Mouse (Mus musculus) embryonic fibroblast, embryonic 13.5 days (primary cell): ENCODE measurements at regions not wholly inside any gene's neighbourhood (a gene's known extent, or its start where the extent isn't known, plus 50 kb on each side); places are given as distances from the start of the nearest gene placed in this dataset.
A peak's percentile ranks its signal among the peaks of the same experiment; 100 is the strongest.

Source experiments
- H3K27ac ChIP-seq: 2 replicates; pipeline ENCODE4 v1.5.1; 2012; ENCODE audit warnings: low read length, control low read depth, inconsistent platforms; ENCODE audit not compliant: insufficient read depth
- H3K4me1 ChIP-seq: 2 replicates; pipeline ENCODE4 v1.6.1; 2011; ENCODE audit warnings: low read length; ENCODE audit not compliant: control insufficient read depth, insufficient read depth
- H3K4me3 ChIP-seq: 2 replicates; pipeline ENCODE4 v1.5.1; 2011; ENCODE audit warnings: mild to moderate bottlenecking, control low read depth, low read length; ENCODE audit not compliant: insufficient read depth
- CTCF ChIP-seq: IDR thresholded peaks from 2 replicates; pipeline ENCODE4 v1.5.1; 2011; ENCODE audit warnings: mild to moderate bottlenecking, control low read depth, low read length, moderate library complexity, borderline replicate concordance; ENCODE audit not compliant: insufficient read depth
- POLR2A ChIP-seq: IDR thresholded peaks from 2 replicates; pipeline ENCODE4 v1.6.1; 2011; ENCODE audit warnings: low read depth, mild to moderate bottlenecking, control low read depth, low read length, moderate library complexity

- no peak for TF ChIP-seq POLR2A
- no peak for TF ChIP-seq CTCF
- H3K4me1 ChIP-seq: no peaks in the 10 kb centered on the region
- no peak overlapping the region for H3K4me3 ChIP-seq
- no peak overlapping the region for H3K27ac ChIP-seq
Observed at GRCm38 (mm10) chr14:25345995-25346394, 113.0 kb upstream of the Zmiz1 start.

GRCm38 (mm10) chr14:25346813-25347610 lies 112.0 kb upstream of the Zmiz1 start:
- no peak overlapping the region for H3K27ac ChIP-seq
- TF ChIP-seq POLR2A (no peak), CTCF (no peak)
- H3K4me3 ChIP-seq: no peak overlapping the region
- no peaks in the 10 kb centered on the region for H3K4me1 ChIP-seq

GRCm38 (mm10) chr14:25350282-25350964 lies 108.6 kb upstream of the Zmiz1 start:
- H3K4me1 ChIP-seq: no peaks in the 10 kb centered on the region
- no peak overlapping the region for H3K27ac ChIP-seq
- TF ChIP-seq POLR2A (no peak), CTCF (no peak)
- H3K4me3 ChIP-seq: no peak overlapping the region

- Histone ChIP-seq H3K4me3 (no peak overlapping the region), H3K4me1 (no peaks in the 10 kb centered on the region), H3K27ac (no peak overlapping the region)
- TF ChIP-seq POLR2A (no peak), CTCF (no peak)
Observed at GRCm38 (mm10) chr14:25353804-25354203, 105.2 kb upstream of the Zmiz1 start.

- TF ChIP-seq CTCF (no peak), POLR2A (no peak)
- no peak overlapping the region for H3K27ac ChIP-seq
Observed at GRCm38 (mm10) chr14:25354288-25354850, 104.6 kb upstream of the Zmiz1 start.

GRCm38 (mm10) chr14:25357805-25358204 lies 101.2 kb upstream of the Zmiz1 start:
- Histone ChIP-seq H3K27ac (no peak overlapping the region), H3K4me1 (no peaks in the 10 kb centered on the region), H3K4me3 (no peak overlapping the region)
- TF ChIP-seq CTCF (no peak), POLR2A (no peak)

More at GRCm38 (mm10) chr14:25354288-25354850, 104.6 kb upstream of the Zmiz1 start:
- H3K4me3 ChIP-seq: no peak overlapping the region
- no peaks in the 10 kb centered on the region for H3K4me1 ChIP-seq

GRCm38 (mm10) chr14:25359824-25360294 lies 99.1 kb upstream of the Zmiz1 start:
- H3K4me3 ChIP-seq: no peak overlapping the region
- TF ChIP-seq POLR2A (no peak), CTCF (no peak)
- peak overlapping the region; percentile 37 for H3K27ac ChIP-seq
- H3K4me1 ChIP-seq: peaks cover 4% of the 10 kb centered on the region

- H3K27ac ChIP-seq: peak overlapping the region; percentile 37; the same call in 1 of the 2 replicates
- H3K4me1 ChIP-seq: peaks cover 11% of the 10 kb centered on the region
- no peak for TF ChIP-seq POLR2A
- TF ChIP-seq CTCF: no peak
- H3K4me3 ChIP-seq: no peak overlapping the region
Observed at GRCm38 (mm10) chr14:25360726-25361125, 98.3 kb upstream of the Zmiz1 start.

GRCm38 (mm10) chr14:25361129-25361528 lies 97.9 kb upstream of the Zmiz1 start:
- no peak overlapping the region for H3K4me3 ChIP-seq
- H3K27ac ChIP-seq: no peak overlapping the region
- H3K4me1 ChIP-seq: peaks cover 11% of the 10 kb centered on the region
- TF ChIP-seq CTCF: no peak
- TF ChIP-seq POLR2A: no peak
